Mouse (Mus musculus) heart, adult 8-10 months (tissue): ENCODE measurements at regions not wholly inside any gene's neighbourhood (a gene's known extent, or its start where the extent isn't known, plus 50 kb on each side); places are given as distances from the start of the nearest gene placed in this dataset.
A peak's percentile ranks its signal among the peaks of the same experiment; 100 is the strongest.
"Not testable (repeated sequence)": the region's sequence is repeated elsewhere in the genome, so short reads cannot be mapped to it uniquely, and the experiment has no call there.

ENCODE experiments used
- DNase-seq: peaks from one replicate; pipeline ENCODE4 v3.0.0; 2022; ENCODE audit warnings: low spot score

- DNase-seq, result no peak
These were observed 55.9 kb downstream of the Tmem121 start for GRCm38 (mm10) chr12:113241373-113242193.

- DNase-seq, result no peak
These were observed 56.4 kb downstream of the Tmem121 start for GRCm38 (mm10) chr12:113242194-113242510.

- no peak for DNase-seq
These were observed 59.0 kb downstream of the Tmem121 start for GRCm38 (mm10) chr12:113244685-113245084.

- not testable (repeated sequence) for DNase-seq
These were observed 68.0 kb downstream of the Tmem121 start for GRCm38 (mm10) chr12:113253446-113254424.

- DNase-seq, result no peak
These were observed 69.6 kb downstream of the Tmem121 start for GRCm38 (mm10) chr12:113255331-113255730.

- no peak for DNase-seq
These were observed 70.9 kb downstream of the Tmem121 start for GRCm38 (mm10) chr12:113256628-113257027.

GRCm38 (mm10) chr12:113257243-113257642 lies 71.5 kb downstream of the Tmem121 start:
- DNase-seq, result no peak

GRCm38 (mm10) chr12:113259476-113259875 lies 73.7 kb downstream of the Tmem121 start:
- DNase-seq, result no peak

GRCm38 (mm10) chr12:113260304-113260703 lies 74.6 kb downstream of the Tmem121 start:
- no peak for DNase-seq

GRCm38 (mm10) chr12:113275934-113276333 lies 90.2 kb downstream of the Tmem121 start:
- DNase-seq, result no peak

GRCm38 (mm10) chr12:113276355-113276942 lies 90.7 kb downstream of the Tmem121 start:
- DNase-seq, result no peak

GRCm38 (mm10) chr12:113277741-113278140 lies 92.0 kb downstream of the Tmem121 start:
- DNase-seq, result no peak

- DNase-seq, result no peak
These were observed 106.5 kb downstream of the Tmem121 start for GRCm38 (mm10) chr12:113292029-113292809.

GRCm38 (mm10) chr12:113295924-113296323 lies 110.2 kb downstream of the Tmem121 start:
- peak; percentile 13 for DNase-seq

- no peak for DNase-seq
These were observed 120.2 kb downstream of the Tmem121 start for GRCm38 (mm10) chr12:113305973-113306372.

- DNase-seq, result no peak
These were observed 127.6 kb downstream of the Tmem121 start for GRCm38 (mm10) chr12:113313319-113313718.

GRCm38 (mm10) chr12:113314624-113315023 lies 128.9 kb downstream of the Tmem121 start:
- DNase-seq, result no peak

GRCm38 (mm10) chr12:113321086-113321485 lies 135.4 kb downstream of the Tmem121 start:
- no peak for DNase-seq

- no peak for DNase-seq
These were observed 136.4 kb downstream of the Tmem121 start for GRCm38 (mm10) chr12:113322173-113322572.

- DNase-seq, result no peak
These were observed 142.1 kb downstream of the Tmem121 start for GRCm38 (mm10) chr12:113327851-113328250.

GRCm38 (mm10) chr12:113330266-113330665 lies 144.5 kb downstream of the Tmem121 start:
- no peak for DNase-seq
